Mouse (Mus musculus): ENCODE results near the gene Bin2. TPM values are rescaled to one million over a fixed set of nuclear protein-coding genes. Genes with fewer than 3 reads are reported as not detected.

The Bin2 gene
- total and polyA plus RNA-seq, 3 experiments = 51.4 to 89.9 (median 64.8) TPM

- H3K4me2 ChIP-seq (ENCODE audit: insufficient read depth, low read depth, poor library complexity, severe bottlenecking) = no peak overlapping the region
- H3K9me3 ChIP-seq (replicated peaks; ENCODE audit: low read length) = no peaks in the 10 kb centered on the region
- no peak for DNase-seq (ENCODE audit: extremely low read depth)
- H3K36me3 ChIP-seq (replicated peaks in 1 of 2; ENCODE audit: control insufficient read depth in 1 of 2, insufficient read depth in 1 of 2, low read length in 1 of 2) = peaks cover 0 to 3% of the 10 kb centered on the region in 2 experiments
- H3K27ac ChIP-seq (ENCODE audit: insufficient read depth, low read depth) = no peak overlapping the region
- dilution Hi-C loops (cut with MboI; ENCODE audit: extremely low pct_ligation_motif_present, extremely low pct_unique_long_range_greater_than_20kb, low sequenced_read_pairs) (no loop called here), in situ Hi-C loops (cut with MboI; ENCODE audit: low pct_ligation_motif_present, low pct_unique_long_range_greater_than_20kb, low sequenced_read_pairs) (no loop called here)
- no peaks in the 10 kb centered on the region for H3K79me2 ChIP-seq (replicated peaks; ENCODE audit: control insufficient read depth, extremely low read depth, insufficient read depth, poor library complexity, severe bottlenecking)
- peaks cover 1% of the 10 kb centered on the region for H3K27me3 ChIP-seq (replicated peaks)
- no peak overlapping the region for H3K4me3 ChIP-seq (replicated peaks in 1 of 3; ENCODE audit: low read depth in 2 of 3, low read length in 2 of 3, poor library complexity in 1 of 3)
- H3K9ac ChIP-seq (ENCODE audit: insufficient read depth, low read depth) = no peak overlapping the region
- peaks cover 8 to 36% of the 10 kb centered on the region in 2 experiments for H3K4me1 ChIP-seq (ENCODE audit: control insufficient read depth in 1 of 2, insufficient read depth in 2 of 2)
- no peak for TF ChIP-seq HCFC1 (IDR thresholded peaks at IDR 0.05; ENCODE audit: low read depth, low read length)
- TF ChIP-seq NELFE (IDR thresholded peaks at IDR 0.05; ENCODE audit: low read depth, low read length) = no peak
- TF ChIP-seq EP300 (IDR thresholded peaks at IDR 0.05; ENCODE audit: low read length) = no peak
- no peak for TF ChIP-seq ZNF384 (IDR thresholded peaks at IDR 0.05; ENCODE audit: low read depth, low read length)
- no peak for TF ChIP-seq SIN3A (IDR thresholded peaks at IDR 0.05; ENCODE audit: low read length)
- no peak for TF ChIP-seq USF2 (conservative IDR thresholded peaks at IDR 0.05; ENCODE audit: low read depth, low read length)
- no peak for TF ChIP-seq MXI1 (IDR thresholded peaks at IDR 0.05; ENCODE audit: low read depth, low read length)
- TF ChIP-seq MEF2A (IDR thresholded peaks at IDR 0.05; ENCODE audit: borderline replicate concordance, low read depth, low read length) = no peak
- no peak for TF ChIP-seq ZKSCAN1 (IDR thresholded peaks at IDR 0.05; ENCODE audit: borderline replicate concordance, low read depth, low read length)
- TF ChIP-seq POLR2AphosphoS2 (IDR thresholded peaks at IDR 0.05; ENCODE audit: low read depth, low read length) = no peak
- TF ChIP-seq JUN (IDR thresholded peaks at IDR 0.05; ENCODE audit: insufficient read depth, low read depth, low read length) = no peak
- no peak for TF ChIP-seq MAFK (IDR thresholded peaks at IDR 0.05; ENCODE audit: insufficient replicate concordance, low read length)
- no peak for TF ChIP-seq CHD1 (IDR thresholded peaks at IDR 0.05; ENCODE audit: low read depth, low read length)
Measured at GRCm38 (mm10) chr15:100701856-100702255, 32.5 kb upstream of the Bin2 start.

- H3K27ac ChIP-seq (ENCODE audit: insufficient read depth, low read depth) = no peak overlapping the region
- dilution Hi-C loops (cut with MboI; ENCODE audit: extremely low pct_ligation_motif_present, extremely low pct_unique_long_range_greater_than_20kb, low sequenced_read_pairs) (no loop called here), in situ Hi-C loops (cut with MboI; ENCODE audit: low pct_ligation_motif_present, low pct_unique_long_range_greater_than_20kb, low sequenced_read_pairs) (no loop called here)
- peaks cover 1% of the 10 kb centered on the region for H3K27me3 ChIP-seq (replicated peaks)
- TF ChIP-seq MAX (IDR thresholded peaks at IDR 0.05; ENCODE audit: low read length) (no peak), ELF1 (IDR thresholded peaks at IDR 0.05; ENCODE audit: low read depth, low read length) (no peak), CTCF (conservative IDR thresholded peaks at IDR 0.05 in 1 of 2, IDR thresholded peaks at IDR 0.05 in 1 of 2; ENCODE audit: low read depth in 2 of 2, low read length in 2 of 2) (no peak), NELFE (IDR thresholded peaks at IDR 0.05; ENCODE audit: low read depth, low read length) (no peak), ZKSCAN1 (IDR thresholded peaks at IDR 0.05; ENCODE audit: borderline replicate concordance, low read depth, low read length) (no peak), UBTF (IDR thresholded peaks at IDR 0.05; ENCODE audit: low read depth, low read length) (no peak), ZC3H11A (IDR thresholded peaks at IDR 0.05; ENCODE audit: low read depth, low read length) (no peak), E2F4 (IDR thresholded peaks at IDR 0.05; ENCODE audit: insufficient replicate concordance, low read depth, low read length) (no peak), MAFK (IDR thresholded peaks at IDR 0.05; ENCODE audit: insufficient replicate concordance, low read length) (no peak), MYC (IDR thresholded peaks at IDR 0.05; ENCODE audit: low read depth, low read length) (no peak), MXI1 (IDR thresholded peaks at IDR 0.05; ENCODE audit: low read depth, low read length) (no peak), TCF12 (IDR thresholded peaks at IDR 0.05; ENCODE audit: low read depth, low read length) (no peak), RCOR1 (conservative IDR thresholded peaks at IDR 0.05; ENCODE audit: low read depth, low read length) (no peak), POLR2A (IDR thresholded peaks at IDR 0.05; ENCODE audit: low read depth, low read length) (no peak), RAD21 (IDR thresholded peaks at IDR 0.05; ENCODE audit: low read depth, low read length) (no peak)
- H3K9ac ChIP-seq (ENCODE audit: insufficient read depth, low read depth) = no peak overlapping the region
- DNase-seq (ENCODE audit: extremely low read depth) = no peak
- no peaks in the 10 kb centered on the region for H3K9me3 ChIP-seq (replicated peaks; ENCODE audit: low read length)
- peaks cover 0 to 3% of the 10 kb centered on the region in 2 experiments for H3K36me3 ChIP-seq (replicated peaks in 1 of 2; ENCODE audit: control insufficient read depth in 1 of 2, insufficient read depth in 1 of 2, low read length in 1 of 2)
- H3K79me2 ChIP-seq (replicated peaks; ENCODE audit: control insufficient read depth, extremely low read depth, insufficient read depth, poor library complexity, severe bottlenecking) = no peaks in the 10 kb centered on the region
- H3K4me1 ChIP-seq (ENCODE audit: control insufficient read depth in 1 of 2, insufficient read depth in 2 of 2) = peaks cover 2 to 28% of the 10 kb centered on the region in 2 experiments
- no peak overlapping the region for H3K4me3 ChIP-seq (replicated peaks in 1 of 3; ENCODE audit: low read depth in 2 of 3, low read length in 2 of 3, poor library complexity in 1 of 3)
- no peak overlapping the region for H3K4me2 ChIP-seq (ENCODE audit: insufficient read depth, low read depth, poor library complexity, severe bottlenecking)
Measured at GRCm38 (mm10) chr15:100701108-100701507, 31.8 kb upstream of the Bin2 start.

Measured in CH12.LX (cell line).